Mouse (Mus musculus) testis, adult 2 months (tissue): ENCODE data around the gene Suv39h1.

Experiments
- CTCF ChIP-seq: fragments of 200-500 bp; IDR thresholded peaks from 2 replicates; pipeline ENCODE4 v1.5.1; 2012; ENCODE audit warnings: low read depth, mild to moderate bottlenecking, inconsistent platforms, low read length, moderate library complexity; ENCODE audit not compliant: control insufficient read depth, insufficient read depth, insufficient replicate concordance
- POLR2A ChIP-seq: fragments of 200-500 bp; IDR thresholded peaks from 2 replicates; pipeline ENCODE4 v1.6.1; 2012; ENCODE audit warnings: low read depth, mild to moderate bottlenecking, inconsistent platforms, low read length, moderate library complexity; ENCODE audit not compliant: control insufficient read depth

DNA sequence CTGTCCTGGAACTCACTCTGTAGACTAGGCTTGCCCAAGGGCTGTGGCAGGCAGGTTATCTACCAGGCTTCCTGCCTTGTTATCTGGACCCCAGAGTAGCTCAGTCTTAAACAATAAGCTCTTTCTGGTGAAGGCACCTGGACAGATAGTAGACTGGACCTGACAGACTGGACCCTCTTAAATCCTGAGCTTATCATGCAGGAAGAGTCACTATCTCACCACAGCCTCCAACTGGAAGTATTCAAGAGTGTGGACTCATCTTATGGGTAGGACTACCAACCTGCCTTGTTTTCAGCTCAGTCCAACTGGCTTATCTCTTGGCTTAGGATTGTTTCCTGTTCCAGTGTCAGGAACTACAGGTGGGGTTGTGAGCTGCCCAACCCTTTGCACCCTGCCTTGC lies 42.7 kb upstream of the Suv39h1 start:
- no peak for TF ChIP-seq POLR2A
- no peak for TF ChIP-seq CTCF
